Mouse (Mus musculus) G1E-ER4 (cell line): ENCODE measurements around the gene Zdhhc9. TPM values are rescaled to one million over a fixed set of nuclear protein-coding genes. Genes with fewer than 3 reads are reported as not detected.

Source experiments
- GATA1 ChIP-seq: IDR thresholded peaks from one replicate; pipeline ENCODE4 v1.8.0; 2012; ENCODE audit warnings: low read length, inconsistent platforms
- polyA plus RNA-seq: library from polyadenylated mRNA; stranded (reverse); fragments of >175 nt; gene quantifications from 2 replicates; pipeline ENCODE4 v1.2.3, GENCODE M21; 2012

Gene Zdhhc9
- polyA plus RNA-seq, 1 experiment, result 12.0 TPM

GRCm38 (mm10) chrX:48197856-48198255 lies 10.8 kb downstream of the Zdhhc9 start:
- TF ChIP-seq GATA1, result no peak

GRCm38 (mm10) chrX:48193235-48194152 lies 15.2 kb downstream of the Zdhhc9 start:
- TF ChIP-seq GATA1, result no peak

GRCm38 (mm10) chrX:48191261-48191660 lies 17.4 kb downstream of the Zdhhc9 start:
- TF ChIP-seq GATA1, result no peak

GRCm38 (mm10) chrX:48184703-48185102 lies 24.0 kb downstream of the Zdhhc9 start:
- no peak for TF ChIP-seq GATA1

GRCm38 (mm10) chrX:48181844-48182243 lies 26.8 kb downstream of the Zdhhc9 start:
- no peak for TF ChIP-seq GATA1

GRCm38 (mm10) chrX:48170368-48170767 lies 38.3 kb downstream of the Zdhhc9 start:
- no peak for TF ChIP-seq GATA1

GRCm38 (mm10) chrX:48169892-48170291 lies 38.8 kb downstream of the Zdhhc9 start:
- no peak for TF ChIP-seq GATA1

GRCm38 (mm10) chrX:48158229-48158919 lies 50.3 kb downstream of the Zdhhc9 start:
- no peak for TF ChIP-seq GATA1

- TF ChIP-seq GATA1, result no peak
Measured at GRCm38 (mm10) chrX:48157396-48157795, 51.3 kb downstream of the Zdhhc9 start.

GRCm38 (mm10) chrX:48155489-48155888 lies 53.2 kb downstream of the Zdhhc9 start:
- TF ChIP-seq GATA1, result no peak

GRCm38 (mm10) chrX:48153949-48154348 lies 54.7 kb downstream of the Zdhhc9 start:
- TF ChIP-seq GATA1, result no peak

- peak; percentile 77 for TF ChIP-seq GATA1
Measured at GRCm38 (mm10) chrX:48153414-48153813, 55.3 kb downstream of the Zdhhc9 start.

- TF ChIP-seq GATA1, result no peak
Measured at GRCm38 (mm10) chrX:48152106-48152505, 56.6 kb downstream of the Zdhhc9 start.

- no peak for TF ChIP-seq GATA1
Measured at GRCm38 (mm10) chrX:48147741-48148186, 60.9 kb downstream of the Zdhhc9 start.

GRCm38 (mm10) chrX:48147226-48147625 lies 61.5 kb downstream of the Zdhhc9 start:
- no peak for TF ChIP-seq GATA1

GRCm38 (mm10) chrX:48146262-48146661 lies 62.4 kb downstream of the Zdhhc9 start, which contains the start of gene Sash3:
Gene Sash3, plus strand, starts transcription at chrX:48146436.
- no peak for TF ChIP-seq GATA1
